Mouse (Mus musculus): Measurements from ENCODE around the gene Slc38a7.
"Not testable (repeated sequence)": the region's sequence is repeated elsewhere in the genome, so short reads cannot be mapped to it uniquely, and the experiment has no call there.

Slc38a7 gene

DNA sequence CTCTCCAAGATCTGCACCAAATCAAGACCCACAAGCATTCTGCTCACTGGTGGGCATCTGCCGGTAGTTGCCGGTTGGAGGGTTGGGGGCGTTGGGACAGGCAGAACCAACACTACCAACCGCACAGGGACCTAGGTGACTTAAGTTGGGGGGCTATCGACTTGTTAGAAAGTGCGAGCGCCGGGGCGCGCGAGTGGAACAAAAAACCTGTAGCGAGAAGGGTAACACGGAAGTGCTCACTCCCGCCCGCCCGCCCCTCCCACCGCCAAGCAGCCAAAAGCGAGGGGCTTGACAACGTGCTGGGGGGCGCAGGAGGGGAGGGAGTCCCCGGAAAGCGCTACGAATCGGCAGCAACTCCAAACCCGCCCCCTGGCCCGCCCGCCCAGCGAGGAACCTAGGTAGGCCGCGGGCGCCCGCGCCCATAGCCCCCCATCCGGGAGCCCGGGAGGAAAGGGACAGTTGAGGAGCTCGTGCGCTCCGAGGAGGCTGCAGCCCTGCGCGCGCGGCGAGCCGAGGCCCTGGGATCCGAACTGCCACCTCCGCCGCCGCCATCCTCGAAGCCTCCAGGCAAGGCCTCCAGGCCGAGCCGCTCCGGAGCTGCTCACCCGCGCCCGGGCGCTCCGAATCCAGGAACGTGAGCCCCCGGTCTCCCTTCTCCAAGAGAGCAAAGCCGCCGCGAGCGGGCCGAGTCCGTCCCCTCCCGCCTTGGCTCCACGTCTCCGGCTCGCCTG is 46.7 kb downstream of the Slc38a7 start:
- no peak for DNase-seq

DNA sequence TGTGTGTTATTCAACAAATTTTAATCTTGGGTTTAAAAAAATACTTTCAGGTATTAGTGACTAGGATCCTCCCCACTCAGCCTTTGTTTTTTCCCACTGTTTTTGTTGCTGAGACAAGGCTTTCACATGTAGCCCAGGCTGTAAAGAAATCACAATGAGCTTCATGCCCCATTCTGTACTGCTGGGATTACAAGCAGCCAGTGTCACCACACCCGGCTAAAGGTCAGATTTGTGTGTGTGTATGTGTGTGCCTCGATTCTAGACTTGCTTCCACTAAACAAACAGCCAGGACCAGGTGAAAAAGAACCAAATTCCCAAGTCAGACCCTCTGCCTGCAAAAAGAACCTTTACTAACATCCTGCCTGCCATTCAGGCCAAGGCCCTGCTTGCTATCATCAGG is 47.9 kb downstream of the Slc38a7 start:
- no peak for DNase-seq

DNA sequence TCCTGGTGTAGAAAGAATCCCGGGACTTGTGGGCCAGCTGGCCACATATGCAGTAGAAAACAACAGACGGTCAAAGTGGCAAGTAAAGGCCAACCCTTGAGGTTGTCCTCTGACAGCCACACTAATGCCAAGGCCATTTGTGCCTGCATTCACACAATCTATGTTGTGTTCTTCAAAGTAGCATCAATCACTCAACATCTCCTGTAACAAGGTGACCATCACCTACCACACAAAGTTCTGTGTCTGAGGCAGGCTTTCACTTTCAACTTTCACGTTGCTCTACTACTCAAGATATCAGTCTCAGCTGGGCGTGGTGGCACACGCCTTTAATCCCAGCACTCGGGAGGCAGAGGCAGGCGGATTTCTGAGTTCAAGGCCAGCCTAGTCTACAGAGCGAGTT is 51.1 kb downstream of the Slc38a7 start:
- no peak for DNase-seq

GRCm38 (mm10) chr8:95801476-95802064 is 51.8 kb downstream of the Slc38a7 start:
- no peak for DNase-seq

GRCm38 (mm10) chr8:95800353-95800752 is 53.0 kb downstream of the Slc38a7 start:
- no peak for DNase-seq

DNA sequence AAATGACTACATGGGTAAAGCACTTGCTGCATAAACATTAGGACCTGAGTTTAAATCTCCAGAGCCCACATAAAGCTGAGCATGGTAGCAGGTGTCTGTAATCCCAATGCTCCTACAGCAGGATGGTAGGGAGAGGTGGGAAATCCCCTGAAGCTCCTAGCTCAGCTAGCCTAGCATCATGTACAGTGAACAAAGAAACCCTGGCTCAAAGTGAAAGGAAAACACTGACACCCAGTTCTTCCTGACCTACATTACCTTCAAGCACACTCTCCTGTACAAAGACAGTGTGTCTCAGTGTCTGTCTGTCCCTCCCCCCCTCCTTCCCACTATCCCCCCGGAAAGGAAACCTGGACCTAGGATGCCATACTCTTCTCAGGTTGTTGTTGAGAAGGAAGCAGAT is 53.4 kb downstream of the Slc38a7 start:
- no peak for DNase-seq

DNA sequence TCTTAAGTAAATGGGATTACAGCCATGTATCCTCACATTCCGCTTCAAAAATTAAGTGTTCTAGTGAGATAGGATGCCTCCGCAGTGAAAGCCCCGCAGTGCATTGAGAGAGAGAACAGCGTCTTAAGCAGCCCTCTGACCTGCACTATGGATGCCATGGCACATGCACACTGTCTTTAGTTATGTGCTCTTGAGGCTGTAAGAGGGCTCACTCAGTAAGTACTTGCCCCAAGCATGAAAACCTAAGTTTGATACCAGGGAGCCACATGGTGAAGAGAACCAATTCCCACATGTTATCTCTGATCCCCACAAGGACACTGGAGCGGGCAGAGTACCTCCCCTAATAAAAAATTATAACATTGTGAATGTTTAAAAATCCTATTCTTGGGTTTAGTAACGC is 54.2 kb downstream of the Slc38a7 start:
- no peak for DNase-seq

GRCm38 (mm10) chr8:95795333-95796061 is 57.8 kb downstream of the Slc38a7 start:
- not testable (repeated sequence) for DNase-seq
